Mouse (Mus musculus): ENCODE measurements around the gene Stra6.

Stra6 gene

DNA sequence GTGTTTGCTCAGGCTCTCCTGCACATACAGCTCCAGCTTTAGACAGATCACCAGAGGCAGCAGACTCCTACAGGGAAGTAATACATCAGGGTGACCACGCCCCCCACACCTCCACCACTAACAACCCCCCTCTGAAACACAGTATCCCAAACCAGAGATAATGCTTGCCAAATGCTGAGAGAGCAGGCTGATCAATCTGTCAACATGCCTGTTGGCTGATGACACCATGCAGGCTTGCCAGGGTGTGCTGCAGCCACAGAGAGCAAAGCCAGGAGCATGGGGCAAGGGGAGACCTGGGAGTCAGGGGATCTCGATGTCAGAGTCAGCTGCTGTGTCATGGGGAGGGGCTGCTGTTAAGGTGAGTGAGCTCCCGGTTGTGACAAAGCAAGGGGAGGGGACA is at the start of gene Stra6:
Gene Stra6 (plus strand): TSS at position 258 of the 400 bp plus-strand sequence.
- no peak for DNase-seq

DNA sequence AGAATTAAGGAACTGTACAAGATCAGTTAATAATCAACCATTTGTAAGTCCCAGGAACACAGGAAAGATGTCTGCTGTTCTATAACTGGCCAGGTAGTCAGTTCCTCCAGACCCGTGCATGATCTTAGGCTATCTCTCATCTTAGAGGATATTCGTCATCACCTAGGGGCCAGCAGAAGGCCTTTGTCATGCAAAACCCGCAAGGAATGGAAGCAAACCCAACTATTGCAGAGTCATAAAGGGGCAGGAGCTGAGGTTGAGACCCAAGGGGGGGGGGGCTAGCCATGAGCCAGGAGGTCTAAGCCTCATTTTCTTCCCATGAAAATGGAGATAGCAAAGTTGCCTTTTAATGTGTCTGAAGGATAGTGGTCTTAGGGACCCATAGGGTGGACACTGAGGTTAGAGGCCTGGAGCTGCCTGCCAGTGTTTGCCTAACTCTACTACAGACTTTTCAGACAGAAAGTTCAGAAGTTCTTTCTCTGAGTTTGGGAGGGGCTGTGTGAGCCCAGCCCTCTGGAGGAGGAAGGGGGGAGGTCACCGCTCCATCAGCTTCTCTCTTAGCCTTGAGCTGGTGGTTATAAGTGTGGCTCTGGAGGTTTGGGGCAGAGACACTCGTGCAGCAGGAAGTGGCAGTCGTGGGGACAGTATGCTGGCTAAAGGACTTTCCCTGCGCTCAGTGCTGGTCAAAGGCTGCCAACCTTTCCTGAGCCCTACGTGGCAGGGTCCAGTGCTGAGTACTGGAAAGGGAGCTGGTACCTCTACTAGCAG is 49.0 kb upstream of the Stra6 start:
- no peak for DNase-seq

DNA sequence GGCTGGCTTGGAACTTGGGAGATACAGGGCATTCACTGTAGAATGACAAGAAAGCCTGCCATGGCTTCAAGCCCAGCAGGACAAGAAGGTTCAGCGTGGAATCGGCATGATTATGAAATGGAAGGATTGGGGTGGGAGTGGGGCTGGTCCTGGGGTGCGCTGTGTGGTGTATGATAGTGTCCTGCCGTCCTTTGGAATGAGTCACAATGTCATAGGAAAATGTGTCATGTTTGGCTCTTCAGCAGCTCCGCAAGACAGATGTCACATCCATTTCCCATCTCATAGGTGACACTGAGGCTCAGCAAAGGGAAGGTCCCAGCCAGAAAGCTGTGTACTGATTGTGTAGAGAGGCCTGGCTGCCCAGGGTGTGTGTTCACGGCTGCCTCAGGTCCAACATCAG is 47.7 kb upstream of the Stra6 start:
- no peak for DNase-seq

DNA sequence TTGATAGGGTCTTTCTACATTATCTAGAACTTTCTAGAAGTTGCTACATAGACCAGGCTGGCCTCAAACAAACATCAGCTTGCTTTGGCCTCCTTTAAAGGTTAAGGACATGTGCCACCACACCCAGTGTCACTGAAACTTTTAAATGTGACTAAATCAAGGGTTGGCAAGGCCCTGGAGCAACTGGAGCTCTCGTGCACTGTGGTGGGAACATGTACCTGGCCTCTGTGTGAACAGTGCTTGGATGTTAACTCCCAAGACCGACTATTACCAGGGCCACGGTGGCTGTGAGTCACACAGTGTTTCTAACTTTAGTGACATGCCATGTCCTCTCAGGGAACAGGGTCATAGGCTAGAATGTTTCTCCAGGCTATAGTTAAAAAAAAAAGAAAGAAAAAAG is 46.6 kb upstream of the Stra6 start:
- no peak for DNase-seq

DNA sequence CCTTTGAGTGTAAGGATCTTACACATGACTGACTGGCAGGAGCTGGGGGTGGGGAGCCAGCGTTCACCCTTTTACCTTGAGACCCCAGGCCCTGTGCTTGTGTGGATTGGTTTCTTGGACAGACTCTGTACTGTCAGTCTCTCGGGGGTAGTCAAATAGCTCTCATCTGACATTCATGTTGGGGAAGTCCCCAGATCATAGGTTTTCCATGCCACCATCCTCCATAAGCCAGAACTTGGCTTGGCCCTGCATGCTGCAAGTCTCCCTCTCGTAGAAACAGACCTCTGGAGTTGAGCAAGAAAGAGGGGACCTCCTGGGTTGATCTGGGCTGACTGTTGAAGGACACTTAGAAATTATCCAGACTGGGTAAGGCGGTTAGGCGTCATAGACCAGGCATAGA is 45.2 kb upstream of the Stra6 start:
- no peak for DNase-seq

DNA sequence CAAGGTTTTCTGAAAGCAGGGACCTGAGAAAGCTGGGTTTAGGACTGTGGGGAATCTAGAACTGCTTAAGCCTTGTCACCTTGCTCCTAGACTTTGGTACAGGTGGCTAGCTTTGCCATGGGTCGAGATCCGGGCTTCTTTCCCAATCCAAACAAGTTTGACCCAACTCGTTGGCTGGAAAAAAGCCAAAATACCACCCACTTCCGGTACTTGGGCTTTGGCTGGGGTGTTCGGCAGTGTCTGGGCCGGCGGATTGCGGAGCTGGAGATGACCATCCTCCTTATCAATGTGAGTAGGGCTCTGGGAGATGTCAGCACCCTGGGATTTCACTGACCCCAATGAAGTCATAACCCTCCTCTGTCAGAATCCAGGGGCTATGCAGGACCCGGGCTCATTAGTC is 37.6 kb upstream of the Stra6 start:
- DNase-seq = no peak

DNA sequence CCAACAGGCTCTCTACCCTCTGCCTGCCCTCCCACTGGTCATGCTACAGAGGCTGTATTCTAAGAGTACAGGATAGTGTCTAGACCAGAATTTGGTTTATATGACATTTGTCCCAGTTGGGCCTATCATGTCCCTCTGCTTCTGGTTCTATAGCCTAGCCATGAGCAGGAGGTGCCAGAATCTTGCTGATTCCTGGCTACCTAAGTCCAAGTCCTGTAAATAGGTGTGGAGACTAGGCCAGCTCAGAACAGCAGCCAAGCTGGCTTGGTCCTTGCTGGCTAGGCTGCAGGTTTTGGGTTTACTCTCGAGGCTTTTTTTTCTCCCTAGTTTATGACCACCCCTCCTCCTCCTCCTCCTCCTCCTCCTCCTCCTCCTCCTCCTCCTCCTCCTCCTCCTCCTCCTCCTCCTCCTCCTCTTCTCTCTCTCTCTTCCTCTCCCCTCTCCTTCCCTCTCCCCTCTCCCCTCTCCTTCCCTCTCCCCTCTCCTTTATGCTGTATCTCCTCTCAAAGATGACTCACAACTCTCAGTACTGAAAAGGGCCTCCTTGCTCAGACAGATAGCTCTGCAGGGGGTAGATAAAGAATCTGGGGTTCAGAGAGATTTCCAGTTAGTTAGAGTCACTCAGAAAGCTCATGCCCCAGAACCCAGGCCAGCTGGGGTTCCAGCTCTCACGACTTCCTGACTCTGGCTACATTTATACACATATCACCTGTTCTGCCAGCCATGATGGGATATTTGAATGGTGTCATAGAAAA is 36.0 kb upstream of the Stra6 start:
- no peak for DNase-seq

DNA sequence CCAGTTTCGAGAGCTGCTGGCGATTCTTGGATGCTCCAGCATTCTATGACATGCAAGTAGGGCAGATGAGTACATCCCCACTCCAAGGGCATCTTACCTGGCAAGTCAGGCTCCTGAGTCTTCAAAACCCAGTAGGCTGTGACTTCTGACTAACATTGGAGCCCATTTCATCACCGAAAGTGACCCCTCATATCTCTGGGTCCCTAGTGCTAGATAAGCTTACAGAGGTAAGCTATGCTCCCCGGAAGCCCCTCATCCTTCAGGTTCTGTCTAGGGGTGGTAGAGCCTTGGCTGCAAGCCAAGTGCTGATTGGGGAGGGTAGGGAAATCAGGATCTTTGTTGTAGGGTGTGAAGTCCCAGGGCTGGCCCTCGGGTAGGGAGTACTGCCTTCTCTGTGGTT is 34.7 kb upstream of the Stra6 start:
- no peak for DNase-seq

DNA sequence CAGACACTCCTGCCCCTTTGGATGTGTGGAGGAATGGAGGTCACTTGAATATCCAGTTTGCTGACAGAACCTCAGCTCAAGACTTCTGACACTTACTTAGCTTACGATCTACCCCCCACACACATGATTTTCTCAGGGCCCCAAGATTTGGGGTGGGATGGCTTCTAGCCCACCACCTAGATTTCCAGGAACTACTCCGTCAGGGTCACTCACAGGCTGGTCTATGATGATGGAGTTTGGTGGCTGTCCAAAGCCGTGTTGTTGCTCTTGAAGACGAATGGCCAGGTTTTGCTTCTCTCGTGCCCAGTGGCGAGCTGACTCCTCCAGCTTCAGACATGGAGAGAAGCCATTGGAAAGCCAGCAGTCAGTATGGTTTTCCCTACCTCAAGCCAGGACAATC is 34.0 kb upstream of the Stra6 start:
- no peak for DNase-seq

DNA sequence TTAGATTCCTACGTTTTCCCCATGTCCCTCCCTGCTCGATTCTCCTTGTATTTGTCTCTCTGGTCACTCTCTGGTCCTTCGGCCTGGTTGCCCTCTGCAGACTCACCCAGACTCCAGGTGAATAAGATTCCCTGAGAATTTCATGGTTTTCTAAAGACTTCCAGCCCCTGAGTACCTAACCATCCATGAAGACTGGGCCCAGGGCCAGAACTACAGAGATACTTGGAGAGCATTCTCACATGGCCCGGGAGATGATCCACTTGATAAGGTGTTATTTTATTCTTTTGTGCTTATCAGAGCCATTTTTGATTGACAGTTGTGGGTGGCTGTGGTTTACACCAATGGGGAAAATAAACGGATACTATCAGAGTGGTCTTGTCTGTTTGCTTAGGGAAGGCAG is 31.7 kb upstream of the Stra6 start:
- DNase-seq = no peak

DNA sequence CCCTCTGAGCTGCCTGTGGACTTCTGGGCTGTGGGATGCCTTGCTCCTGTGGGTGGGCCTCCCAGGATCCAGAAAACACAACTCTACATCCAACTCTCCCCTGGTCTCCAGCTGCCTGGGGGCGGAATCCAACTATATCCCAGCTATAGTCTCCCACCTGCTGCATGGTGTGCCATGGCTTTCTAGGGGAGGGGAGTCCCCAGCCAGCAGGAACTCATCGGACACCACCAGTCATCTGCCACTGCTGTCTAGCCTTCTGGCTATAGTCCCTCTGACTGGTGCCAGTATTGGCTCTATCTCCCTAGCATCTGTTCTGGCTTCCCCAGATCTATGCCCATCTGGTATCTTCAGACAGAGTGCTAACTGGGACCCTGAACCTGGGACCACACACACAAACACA is 28.1 kb upstream of the Stra6 start:
- no peak for DNase-seq

DNA sequence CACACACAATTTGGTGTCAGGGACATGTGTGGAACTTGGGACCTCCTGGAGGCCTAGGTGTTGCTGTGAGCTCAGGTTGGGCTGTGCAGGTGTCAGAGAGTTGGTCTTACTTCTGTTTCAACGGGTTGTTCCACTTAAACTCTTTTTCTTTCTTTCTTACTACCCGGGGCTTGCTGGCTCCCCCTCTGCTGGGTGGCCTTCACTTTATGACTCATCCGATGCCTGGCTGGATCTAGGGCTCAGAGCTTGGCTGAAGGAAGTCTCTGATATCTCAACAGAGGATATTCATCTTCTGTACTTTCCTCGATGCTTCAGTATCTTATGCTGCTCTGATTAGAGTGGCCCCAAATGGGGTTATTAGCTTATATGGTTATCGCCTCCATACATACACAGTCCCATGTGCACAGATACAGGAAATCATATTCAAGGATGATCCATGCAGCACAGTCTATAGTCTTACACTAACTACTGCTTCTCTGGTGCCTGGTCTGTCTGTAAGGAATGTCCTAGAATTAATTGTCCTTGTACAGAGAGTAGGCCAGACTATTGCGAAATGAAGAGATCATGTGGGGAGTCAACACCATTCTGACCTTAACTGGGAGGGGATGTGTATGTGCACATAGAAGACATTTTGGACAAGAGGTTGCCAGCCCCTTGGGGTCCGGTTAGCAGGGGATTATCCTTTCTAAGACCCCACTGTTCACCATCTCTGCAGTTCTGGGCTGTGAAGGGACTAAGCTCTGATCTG is 27.5 kb upstream of the Stra6 start:
- no peak for DNase-seq

DNA sequence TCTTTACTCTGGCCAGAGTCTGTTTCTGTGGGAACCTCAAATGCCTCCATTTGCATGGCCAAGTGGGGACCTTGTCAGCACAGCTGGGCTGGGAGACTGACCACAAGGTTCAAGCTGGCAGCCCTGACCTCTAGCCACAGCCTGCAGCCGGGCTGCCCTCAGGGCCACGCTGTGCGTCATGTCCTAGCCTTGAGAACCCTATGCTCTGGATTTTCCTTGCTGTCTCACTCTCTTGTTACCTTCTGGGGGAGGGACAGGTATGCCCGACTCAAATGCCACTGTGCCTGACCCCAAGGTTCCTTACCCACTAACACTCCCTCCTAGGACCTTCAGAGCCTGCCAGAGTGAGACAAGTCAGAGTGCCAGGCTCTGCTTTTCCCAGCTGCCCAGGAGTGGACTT is 26.6 kb upstream of the Stra6 start:
- DNase-seq = no peak

DNA sequence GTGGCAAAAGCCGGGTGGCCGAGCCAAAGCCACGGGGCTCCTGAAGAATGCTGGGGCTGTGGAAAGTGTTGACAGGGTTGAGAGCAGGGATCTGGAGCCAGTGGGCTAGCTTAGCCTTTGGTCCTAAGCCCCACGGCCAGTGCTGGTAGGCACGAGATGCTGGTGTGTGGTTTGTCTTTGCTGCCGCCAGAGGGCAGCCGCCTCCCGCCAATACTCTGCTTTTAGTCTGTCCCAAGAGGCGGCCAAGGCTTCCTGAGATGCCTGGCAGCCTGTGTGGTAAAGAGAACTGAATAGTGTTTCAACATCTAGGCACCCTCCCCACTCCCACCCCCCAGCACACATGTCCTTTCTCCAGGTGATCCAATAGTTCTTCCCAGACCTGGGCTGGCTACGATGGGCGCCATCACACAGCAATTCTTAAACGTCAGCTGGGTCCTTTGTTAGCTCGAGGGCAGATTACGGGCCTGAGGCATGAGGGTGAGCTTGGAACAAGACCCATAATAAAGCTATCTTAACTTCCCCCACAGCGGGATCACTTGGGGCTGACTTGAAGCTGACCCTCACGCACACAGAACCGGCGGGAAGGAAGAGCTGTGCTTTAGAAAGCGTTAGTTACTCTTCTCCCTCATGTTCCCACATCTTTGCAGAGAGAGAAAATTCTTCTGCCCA is 25.0 kb upstream of the Stra6 start:
- peak; percentile 61 to 77 for DNase-seq

DNA sequence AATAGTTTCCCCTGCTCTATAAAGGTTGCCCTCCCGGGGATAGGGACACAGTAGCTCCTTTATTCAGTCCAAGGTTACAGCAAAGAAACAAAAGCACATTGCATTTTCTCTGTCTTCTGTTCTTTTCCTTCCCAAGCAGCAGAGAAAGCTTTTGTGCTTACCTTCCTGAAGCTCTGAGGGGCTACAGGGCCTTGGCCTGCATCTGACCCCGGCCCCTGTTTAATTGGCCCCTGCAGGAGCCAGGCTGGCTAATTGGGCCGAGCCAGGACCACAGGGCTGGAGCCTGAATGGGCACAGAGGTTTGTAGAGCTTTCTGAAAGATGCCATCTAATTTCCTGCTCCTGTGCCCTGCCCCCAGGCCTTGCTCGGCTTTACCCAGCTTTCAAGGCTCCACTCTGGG is 22.6 kb upstream of the Stra6 start:
- DNase-seq = no peak

DNA sequence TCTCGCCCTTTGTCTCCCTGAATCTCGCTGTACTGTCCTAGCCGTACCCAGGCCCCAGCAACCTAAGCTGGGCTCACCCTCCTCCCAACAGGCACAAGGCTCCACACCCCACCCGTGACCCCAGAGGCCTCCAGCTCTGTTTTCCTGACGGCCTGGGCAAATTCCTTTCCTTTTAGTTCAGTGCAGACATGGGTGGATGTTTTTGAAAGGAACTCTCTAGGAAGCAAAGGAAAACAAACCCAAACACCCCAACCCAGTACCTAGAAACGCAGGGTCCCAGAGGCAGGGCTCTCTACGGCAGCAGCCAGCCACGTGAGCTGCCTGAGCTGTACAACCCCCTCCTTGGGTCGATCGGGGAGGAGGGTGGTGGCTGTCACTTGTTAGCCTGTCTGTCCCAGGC is 21.2 kb upstream of the Stra6 start:
- DNase-seq = peak in 1 of 2 experiments; percentile 22

DNA sequence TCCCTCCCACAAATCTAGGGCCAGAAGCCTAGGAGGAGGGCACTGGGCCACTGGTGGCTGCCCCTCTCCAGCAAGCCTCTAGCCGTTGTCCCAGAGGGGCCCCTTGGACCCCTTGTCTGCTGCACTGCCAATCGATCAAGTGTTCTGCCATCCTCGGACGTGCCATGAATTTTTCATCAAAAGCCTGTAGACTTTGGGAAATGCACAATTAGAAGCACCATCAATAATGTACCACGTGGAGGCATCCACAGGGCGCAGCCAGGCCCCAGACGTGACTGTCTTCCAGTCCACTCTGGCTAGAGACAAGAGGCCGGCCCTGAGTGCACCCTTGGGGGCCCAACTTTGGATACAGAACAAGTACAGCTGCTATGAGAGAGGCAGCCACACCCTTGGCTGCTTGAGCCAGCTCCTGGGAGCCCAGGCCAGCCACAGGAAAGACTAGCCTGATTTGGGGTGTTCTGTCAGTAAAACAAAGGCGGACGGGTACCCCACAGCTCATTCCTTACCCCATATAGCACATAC is 20.0 kb upstream of the Stra6 start:
- no peak for DNase-seq

DNA sequence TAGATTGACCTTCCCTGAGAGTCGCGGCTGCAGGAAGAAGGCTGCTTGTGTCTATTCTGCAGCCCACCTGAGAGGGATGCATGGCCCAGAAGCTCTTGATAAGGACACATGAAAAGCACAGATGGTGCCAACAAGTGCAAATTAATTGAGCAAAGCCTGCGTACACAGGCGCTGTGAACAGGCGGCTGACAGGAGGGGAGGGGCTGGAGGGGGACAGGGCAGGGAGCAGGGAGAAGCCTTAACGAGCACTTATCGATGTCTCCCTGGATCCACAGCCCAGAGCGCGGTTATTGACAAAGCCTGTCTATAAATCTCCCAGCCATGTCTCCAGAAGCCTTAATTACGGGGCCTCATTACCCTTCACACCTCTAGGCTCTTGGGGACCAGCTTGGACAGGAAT is 18.8 kb upstream of the Stra6 start:
- DNase-seq = no peak

DNA sequence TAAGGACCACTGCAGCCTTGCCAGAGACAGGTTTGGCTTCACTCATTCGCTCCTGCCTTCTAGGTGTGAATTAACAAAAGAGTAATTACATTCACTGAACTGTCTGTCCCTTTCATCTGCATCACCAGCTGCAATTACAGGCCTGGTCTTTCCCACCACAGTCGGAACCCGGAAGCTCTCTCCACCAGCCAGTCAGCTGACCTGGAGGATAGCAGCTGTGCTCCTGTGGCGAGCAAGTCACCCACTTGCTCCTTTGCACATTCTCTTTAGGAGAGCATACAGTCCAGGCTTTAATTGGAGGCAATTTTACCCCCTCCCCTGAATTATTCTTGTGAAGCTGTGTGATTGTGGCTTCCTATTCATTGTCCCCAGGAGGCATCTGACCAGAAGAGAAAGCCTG is 17.9 kb upstream of the Stra6 start:
- no peak for DNase-seq

DNA sequence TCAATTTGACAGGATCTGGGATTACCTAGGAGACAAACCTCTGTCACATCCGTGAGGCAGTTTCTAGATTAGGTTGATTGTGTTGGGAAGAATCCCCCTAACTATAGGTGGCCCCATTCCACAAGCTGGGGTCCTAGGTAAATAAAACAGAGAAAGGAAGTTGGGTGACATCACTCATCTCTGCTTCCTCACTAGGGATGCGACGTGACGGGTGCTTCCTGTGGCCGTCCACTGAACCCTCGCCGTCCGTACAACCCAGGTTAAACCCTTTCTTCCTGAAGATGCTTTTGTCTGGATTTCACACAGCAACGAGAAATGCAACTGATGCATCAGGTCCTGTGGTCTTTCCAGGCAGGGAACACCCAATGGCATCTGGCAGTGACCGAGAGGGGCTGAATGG is 16.5 kb upstream of the Stra6 start:
- peak; percentile 38 to 50 for DNase-seq

DNA sequence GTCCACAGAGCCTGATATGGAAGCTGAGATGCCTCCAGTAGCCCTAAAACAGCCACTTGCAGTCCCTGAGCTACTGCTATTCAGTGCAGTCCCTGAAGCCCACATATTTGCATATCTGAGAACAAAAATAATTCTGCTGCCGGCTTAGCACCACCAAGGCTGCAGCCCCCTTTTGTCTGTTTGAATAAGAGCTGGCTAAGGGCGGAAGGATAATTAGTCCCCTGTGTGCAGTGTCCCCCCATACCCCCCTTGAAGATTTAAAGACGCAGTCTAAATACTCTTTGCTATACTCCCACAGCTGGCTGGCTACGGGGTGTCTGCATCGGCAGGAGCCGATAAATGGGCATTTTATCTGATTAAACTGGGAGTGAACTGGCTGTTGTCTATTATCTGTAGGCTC is 15.0 kb upstream of the Stra6 start:
- no peak for DNase-seq

DNA sequence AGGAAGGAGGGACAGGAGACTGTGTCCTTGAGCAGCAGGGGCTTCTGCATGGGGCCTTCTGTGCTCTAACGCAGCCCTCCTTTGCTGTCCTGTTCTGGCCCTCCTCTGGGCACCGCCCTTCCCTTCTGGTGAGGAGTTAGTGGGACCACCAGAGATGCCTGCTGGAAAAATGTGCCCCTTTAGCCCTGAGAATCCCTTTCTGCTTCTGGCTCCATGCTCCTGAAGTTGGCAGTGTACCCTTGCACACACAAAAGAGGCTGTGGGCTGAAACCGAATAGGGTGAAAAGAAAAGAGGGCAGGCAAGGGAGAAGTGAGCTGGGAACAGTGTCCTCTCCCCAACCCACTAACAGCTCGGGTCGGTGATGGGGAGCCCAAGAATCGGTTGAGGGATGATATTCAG is 14.4 kb upstream of the Stra6 start:
- no peak for DNase-seq

DNA sequence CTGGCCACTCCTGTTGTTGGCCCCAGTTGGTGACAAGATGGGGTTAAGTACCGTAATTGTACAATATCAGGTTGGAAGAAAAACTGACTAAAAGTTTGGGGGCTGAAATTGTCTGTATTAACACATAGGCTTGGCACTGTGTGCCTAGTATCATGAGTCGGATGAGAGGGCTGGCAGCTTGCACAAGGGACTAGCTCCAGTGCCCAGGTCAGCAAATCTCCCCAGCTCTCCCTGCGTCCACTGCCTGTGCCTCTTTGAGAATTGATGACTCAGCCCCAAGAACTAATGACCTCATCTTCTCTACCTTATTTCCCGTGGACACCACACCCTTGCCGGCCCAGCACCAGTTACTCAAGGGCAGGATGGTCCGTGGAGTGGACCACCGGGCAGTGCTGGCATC is 13.7 kb upstream of the Stra6 start:
- DNase-seq = no peak

All from kidney, adult 8-10 months (tissue).